Mouse (Mus musculus) cortical plate, adult 2 months (tissue): ENCODE measurements around the gene Hoxa7.

Experiments
- CTCF ChIP-seq: fragments of 200-500 bp; IDR thresholded peaks from 2 replicates; pipeline ENCODE4 v1.5.1; 2011; ENCODE audit warnings: mild to moderate bottlenecking, control low read depth, low read length; ENCODE audit not compliant: insufficient read depth; ENCODE audit errors: extremely low read depth
- POLR2A ChIP-seq: fragments of 200-500 bp; IDR thresholded peaks from 2 replicates; pipeline ENCODE4 v1.6.1; 2011; ENCODE audit warnings: mild to moderate bottlenecking, low read length, control low read depth; ENCODE audit not compliant: insufficient read depth; ENCODE audit errors: extremely low read depth

- TF ChIP-seq POLR2A = no peak
- peak; percentile 77 for TF ChIP-seq CTCF
These were observed at the start of gene Hoxa7 for GRCm38 (mm10) chr6:52221337-52221992.
